Mouse (Mus musculus) embryo, embryonic 9.5 days (tissue): ENCODE measurements around the gene Spry2.

Experiments
- DNase-seq: peaks from one replicate; pipeline ENCODE4 v3.0.0-alpha.2; 2017; ENCODE audit errors: extremely low spot score

Gene Spry2

GRCm38 (mm10) chr14:105892941-105893622 lies 3.5 kb downstream of the Spry2 start:
- DNase-seq: peak; percentile 36

- DNase-seq: no peak
These were observed 5.9 kb downstream of the Spry2 start for GRCm38 (mm10) chr14:105890516-105891231.

DNA sequence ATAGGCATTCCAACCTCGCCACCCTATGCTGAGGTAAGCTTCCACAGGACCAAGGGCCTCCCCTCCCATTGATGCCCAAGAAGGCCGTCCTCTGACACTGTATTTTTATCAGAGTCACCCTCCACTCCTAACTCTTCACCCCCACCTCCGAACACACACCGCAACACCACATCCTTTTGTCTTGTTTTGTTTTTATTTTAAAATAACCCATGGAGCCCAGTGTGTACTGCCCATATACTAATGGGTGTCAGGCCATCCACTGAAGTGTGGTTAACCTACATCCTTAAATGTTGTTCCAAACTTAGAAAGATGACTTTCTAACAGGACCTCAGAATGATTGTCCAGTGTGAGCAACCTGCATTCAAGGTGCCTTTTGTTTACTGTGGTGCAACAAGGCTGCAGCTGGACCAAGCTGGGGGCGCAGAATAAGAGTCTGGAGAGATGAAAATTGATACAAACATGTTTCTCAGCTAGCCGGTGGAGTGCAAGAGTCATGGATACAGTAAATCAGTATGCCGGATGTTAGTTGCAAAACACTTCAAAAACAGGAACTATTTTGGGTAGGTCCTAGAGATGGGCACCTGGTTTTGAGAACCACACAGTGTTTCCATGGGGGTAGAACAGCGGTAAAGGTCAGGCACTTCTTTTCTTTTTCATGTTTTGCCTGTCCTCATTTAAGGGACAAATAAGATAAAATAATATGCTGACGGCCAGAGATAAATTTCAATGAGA lies 9.8 kb downstream of the Spry2 start:
- DNase-seq: no peak

GRCm38 (mm10) chr14:105885249-105885648 lies 11.4 kb downstream of the Spry2 start:
- DNase-seq: no peak

DNA sequence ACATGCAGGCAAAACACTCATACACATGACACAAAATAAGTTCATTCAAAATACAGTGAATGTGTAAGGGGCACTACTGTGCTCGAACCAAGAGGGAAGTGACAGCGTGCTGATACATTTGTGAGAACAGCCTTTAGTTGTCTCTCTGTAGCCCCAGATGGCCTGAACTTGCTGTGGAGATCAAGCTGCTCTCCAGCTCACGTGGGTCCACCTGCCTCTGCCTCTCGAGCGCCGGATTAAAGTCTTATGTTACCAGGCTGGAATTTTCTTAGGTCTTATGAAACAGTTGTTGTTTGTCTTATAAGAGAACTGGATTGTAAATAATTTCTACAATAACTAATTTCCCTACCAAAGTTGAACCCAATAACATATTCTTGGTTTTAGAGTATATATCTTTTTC lies 13.4 kb downstream of the Spry2 start:
- no peak for DNase-seq

DNA sequence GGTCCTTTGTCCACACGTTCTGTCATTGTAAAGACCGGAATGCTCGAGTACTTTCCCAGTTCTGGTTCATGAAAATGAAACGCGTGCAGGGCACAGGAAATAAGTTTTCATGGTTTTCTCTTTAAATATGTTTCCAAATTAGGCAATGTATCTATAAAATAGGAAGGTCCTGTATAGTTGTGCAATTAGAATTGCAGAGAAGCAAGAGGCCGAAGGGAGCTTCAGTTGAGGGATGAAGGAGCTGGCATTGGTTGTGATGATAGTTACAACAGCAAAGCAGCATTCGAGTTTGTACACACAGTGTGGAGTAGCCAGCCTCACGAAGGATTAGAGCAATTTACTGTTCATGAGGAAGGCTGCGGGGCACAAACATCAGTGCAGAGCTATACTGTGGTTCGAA lies 18.3 kb downstream of the Spry2 start:
- DNase-seq: no peak

- no peak for DNase-seq
These were observed 20.2 kb downstream of the Spry2 start for GRCm38 (mm10) chr14:105876375-105876774.

GRCm38 (mm10) chr14:105870370-105870936 lies 26.2 kb downstream of the Spry2 start:
- no peak for DNase-seq

- DNase-seq: no peak
These were observed 31.2 kb downstream of the Spry2 start for GRCm38 (mm10) chr14:105865381-105865938.

- no peak for DNase-seq
These were observed 34.4 kb downstream of the Spry2 start for GRCm38 (mm10) chr14:105862199-105862598.

DNA sequence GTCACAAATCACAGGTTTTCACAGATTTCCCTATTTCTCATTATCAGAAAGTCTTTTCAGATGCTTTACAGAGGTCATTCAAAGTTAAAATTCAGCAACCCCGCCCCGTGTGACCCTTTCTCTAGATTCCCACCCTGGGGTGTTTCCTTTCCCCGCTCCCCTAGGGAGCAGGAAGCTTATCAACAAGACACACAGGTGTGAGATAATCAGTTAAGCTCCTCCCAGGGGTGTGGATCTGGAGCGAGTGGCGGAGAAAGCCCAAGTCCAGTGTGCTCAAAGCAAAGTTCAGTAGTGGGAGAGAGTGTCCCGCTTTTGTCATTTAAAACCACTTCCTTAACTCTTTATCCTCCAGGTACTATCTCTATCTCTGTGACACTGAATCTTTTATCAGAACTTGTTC lies 35.7 kb downstream of the Spry2 start:
- DNase-seq: no peak

DNA sequence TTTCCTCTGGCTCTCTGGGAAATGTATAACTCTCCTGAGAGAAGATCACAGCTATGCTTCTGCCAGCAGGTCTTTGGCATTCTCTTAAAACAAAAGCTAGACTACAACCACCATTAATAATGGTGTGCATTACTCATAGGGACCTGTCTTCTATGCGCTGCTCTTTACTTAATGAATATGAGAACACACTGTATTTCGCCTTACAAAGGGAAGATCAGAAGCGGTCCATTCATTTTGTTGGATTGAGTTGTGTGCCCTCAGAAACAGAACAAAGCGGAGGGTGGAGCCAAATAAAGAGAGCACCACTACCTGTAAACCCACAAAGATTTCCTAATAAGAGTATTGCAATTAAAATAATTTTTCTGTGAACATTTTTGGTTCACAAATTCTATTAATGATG lies 36.3 kb downstream of the Spry2 start:
- DNase-seq: no peak

DNA sequence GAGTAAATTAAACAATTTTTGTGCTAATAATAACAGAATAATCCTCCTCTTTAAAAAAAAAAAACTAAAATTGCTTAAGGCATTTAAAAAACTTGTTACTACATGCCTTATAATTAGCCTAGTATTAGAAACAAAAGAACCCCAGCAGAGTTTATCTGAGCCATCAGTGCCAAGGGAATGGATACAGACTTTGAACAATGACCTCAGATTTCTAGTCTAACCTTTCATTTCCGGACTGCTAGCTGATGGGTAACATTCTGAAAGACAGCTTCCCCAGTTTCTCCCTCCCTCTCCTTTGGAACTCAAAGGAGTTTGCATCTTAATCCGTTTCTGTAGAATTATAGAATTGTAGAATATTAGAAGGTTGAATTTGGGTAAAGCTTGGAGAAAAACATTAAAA lies 36.7 kb downstream of the Spry2 start:
- no peak for DNase-seq

DNA sequence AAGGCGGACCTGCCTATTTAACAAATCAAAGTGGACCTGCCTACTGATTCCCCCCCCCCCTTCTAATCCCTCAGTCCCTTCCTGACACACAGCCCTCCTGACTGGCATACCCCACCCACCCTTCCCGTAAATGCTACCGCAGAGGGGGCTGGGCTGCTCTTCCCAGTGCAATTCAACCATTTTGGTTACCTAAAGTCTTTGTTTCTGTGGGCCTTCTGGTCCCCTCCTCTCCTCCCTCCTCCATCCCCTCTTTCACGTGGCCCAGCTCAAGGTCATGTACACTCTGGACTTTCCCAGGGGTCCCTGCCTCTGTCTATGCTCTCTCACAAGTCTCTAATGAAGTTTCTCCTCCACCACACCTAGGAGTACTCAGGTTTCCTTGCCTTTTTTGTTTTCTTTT lies 37.3 kb downstream of the Spry2 start:
- no peak for DNase-seq

DNA sequence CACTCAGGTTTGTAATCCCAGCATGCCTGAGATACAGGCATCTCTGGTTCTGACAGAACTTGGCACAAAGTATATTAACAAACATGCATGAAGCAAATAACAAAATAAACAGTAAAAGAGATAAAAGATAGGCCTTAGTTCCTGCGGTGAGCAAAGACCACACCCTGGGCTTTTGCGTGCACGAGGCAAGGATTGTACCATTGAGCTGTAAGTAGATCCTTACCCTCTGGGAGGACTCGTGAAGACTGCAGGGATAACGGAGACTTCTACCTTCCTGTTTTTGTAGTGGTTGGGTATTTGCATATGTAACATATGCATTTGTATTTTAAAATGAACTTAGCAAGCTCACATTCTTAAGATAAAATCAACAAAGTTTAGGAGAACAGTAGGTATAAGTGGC lies 37.7 kb downstream of the Spry2 start:
- no peak for DNase-seq

DNA sequence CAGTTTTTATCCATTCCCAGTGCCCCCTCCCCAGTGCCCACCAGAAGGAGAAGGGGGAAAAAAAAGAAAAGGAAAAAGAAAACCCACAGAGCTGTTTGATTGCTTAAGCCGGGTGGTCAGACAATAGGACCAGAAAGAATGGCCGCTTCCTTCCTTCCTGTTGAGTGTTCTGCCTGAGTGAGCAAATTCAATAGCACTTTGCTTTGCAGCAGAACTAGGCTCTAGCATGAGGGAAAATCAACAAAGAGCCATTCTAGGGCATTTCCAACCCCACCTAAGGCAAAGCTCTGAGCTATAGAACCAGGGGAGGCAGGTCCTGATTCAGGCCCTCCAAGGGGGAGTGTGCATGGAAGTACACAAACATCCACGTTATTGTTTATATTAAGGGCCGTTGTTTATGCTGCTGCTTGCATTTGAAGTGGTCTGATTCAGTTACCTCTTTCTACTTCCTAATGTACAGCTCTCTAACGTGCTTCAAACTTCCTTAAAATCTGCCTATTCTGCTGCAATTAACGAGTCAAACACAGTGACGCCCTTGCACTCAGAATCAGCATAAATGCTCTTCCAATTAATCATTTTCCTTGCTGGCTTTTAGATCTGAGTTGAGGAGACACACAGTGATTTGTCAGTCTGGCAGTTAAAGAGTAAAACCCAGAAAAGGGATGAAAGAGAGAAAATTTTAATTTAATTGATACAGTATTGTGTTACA lies 45.1 kb downstream of the Spry2 start:
- DNase-seq: peak; percentile 69
